Mouse (Mus musculus): ENCODE measurements around the gene Lcmt1. TPM values are rescaled to one million over a fixed set of nuclear protein-coding genes. Genes with fewer than 3 reads are reported as not detected.

The Lcmt1 gene
- total RNA-seq, 4 experiments from 2014 or later, result 31.2 to 42.3 (median 35.5) TPM

DNA sequence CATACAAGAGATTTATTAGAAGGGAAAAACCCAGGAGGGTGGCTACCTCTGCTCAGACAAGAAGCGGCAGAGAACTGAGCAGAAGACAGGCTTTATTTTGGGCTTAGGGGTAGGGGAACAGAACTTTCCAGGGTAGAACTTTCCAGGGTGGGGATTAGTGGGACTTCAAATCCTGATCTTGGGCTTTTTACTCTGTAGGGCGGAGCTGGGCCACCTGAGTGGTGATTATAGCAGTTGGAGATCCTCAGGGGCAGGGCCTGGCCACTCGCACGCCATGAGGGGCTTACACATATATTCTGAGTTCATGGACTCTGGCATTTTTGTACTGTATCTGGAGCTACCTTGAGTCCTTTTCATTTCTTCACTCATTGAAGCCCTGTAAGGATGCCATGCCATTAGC lies 91.7 kb downstream of the Lcmt1 start:
- no peak for DNase-seq

DNA sequence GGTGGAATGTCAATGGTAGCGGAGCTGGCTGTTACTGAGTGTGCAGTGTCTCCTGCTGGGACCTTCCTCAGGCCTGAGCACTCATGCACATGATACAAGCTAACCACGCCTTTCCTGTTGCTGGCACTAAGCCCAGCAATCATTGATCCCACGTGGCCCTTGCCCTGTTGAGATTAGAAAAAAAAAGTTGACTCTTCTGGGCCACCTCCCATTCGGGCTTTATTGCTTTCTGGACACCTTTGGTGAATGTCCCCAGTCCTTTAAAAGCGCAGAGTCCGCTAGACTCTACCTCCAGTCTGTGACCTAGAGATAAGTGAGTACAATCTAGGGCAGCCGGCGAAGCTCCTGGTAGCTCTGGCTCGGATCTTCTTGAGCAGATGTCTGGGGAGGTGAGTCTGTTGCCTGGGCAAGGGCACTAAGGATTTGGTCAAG lies 92.5 kb downstream of the Lcmt1 start, which contains the start of gene Aqp8:
Gene Aqp8, plus strand, starts transcription at position 222 of the 432 bp plus-strand sequence.
- no peak for DNase-seq

DNA sequence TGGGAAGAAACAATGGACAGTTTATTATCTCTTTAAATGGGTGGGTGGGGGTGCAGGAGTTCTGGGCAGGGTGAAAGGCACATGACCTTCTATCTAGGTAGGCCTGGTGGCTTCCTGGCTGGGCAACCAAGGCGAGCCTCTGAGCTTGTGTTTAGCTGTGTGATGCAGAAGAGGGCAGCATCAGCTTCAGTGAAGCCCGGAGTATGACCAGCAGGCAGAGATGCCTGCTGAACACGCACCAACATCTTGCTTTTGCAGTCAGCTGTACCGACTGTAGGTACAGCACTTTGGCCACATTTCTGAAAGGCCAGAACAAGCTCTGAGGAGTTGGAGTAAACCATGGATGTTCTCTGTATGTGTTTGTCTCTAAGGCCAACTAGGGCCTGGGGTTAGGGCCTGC lies 94.0 kb downstream of the Lcmt1 start:
- no peak for DNase-seq

DNA sequence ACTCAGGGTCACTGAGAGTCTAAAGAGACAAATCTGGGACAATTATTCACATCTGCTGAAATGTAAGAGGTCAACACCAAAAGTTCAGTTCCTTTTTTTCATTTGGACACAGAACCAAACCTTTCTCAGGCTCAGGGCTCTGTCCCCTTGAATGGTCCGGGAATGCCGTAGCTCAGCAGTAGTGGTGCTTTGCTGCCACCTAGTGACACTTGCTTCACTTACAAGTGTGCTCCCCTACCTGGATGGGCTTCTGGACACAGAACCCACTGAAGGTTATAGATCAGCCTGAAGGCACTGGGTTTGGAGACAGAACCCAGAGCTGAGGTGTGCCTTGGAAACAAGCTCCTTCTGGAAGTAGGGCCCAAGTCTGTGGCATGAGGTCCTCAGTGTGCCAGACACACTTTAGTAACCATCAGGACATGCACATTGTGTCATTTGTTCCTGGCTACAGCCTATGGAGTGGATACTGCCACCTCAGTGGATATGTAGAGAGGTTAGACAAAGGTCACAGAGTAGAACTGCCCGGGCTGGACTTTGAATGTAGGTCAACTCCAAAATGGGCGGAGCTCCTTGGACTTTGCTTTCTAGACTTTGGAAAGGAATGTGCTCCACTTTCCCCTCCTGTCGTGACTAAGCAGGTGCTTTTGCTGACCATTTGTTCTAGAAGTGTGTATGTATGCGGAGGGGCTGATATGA lies 96.3 kb downstream of the Lcmt1 start:
- peak; percentile 38 for DNase-seq

DNA sequence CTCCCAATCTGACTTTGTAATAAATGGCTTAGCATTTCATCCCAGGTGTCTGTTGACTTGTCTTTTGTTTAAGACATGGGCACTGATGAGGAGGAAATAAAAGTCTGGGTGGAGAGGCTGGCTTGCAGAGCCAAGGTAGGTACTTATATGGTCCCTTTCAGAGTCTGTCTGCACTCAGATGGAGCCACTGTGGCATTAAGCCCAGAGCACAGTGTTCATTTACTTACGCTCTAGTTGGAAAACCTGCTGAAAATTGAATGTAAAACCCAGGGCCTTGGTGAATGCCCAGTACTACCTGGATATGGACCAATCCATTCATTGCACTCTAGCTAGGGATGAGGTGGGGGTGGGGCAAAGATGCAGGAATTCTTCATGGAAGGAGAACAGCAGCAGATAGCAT lies 98.4 kb downstream of the Lcmt1 start:
- DNase-seq, result no peak

Other genes with a start within 250 kb of the Lcmt1 start
- gene Tnrc6a, start 245.9 kb upstream of the Lcmt1 start, total RNA-seq (2022), result 100 to 1,000 TPM in 1 of 4 experiments, 10 to 100 TPM in 3; 43.4 to 113 (median 59.0) TPM
- under 1 TPM in 1 of 4 experiments, not detected in 3; 0.13 TPM for gene Slc5a11, start 155.0 kb upstream of the Lcmt1 start, total RNA-seq (2022)
- 10 to 100 TPM; 59.5 to 99.1 (median 71.7) TPM for gene Arhgap17, start 131 bp downstream of the Lcmt1 start, total RNA-seq (2022)
- gene Aqp8, start 92.5 kb downstream of the Lcmt1 start, total RNA-seq (2022), result not detected
- 1 to 10 TPM; 1.7 to 5.7 (median 4.1) TPM for gene Zkscan2, start 130.7 kb downstream of the Lcmt1 start, total RNA-seq (2022)

Data from adrenal gland, adult 8-10 months (tissue).